Mouse (Mus musculus): ENCODE measurements at regions not wholly inside any gene's neighbourhood (a gene's known extent, or its start where the extent isn't known, plus 50 kb on each side); places are given as distances from the start of the nearest gene placed in this dataset.

- H3K9ac ChIP-seq (ENCODE audit: low read length) = peak overlapping the region; percentile 8; the same call in 1 of the 2 replicates
- H3K9me3 ChIP-seq (ENCODE audit: control insufficient read depth, low read length) = no peaks in the 10 kb centered on the region; the same call in 1 of the 2 replicates
- no peak overlapping the region for H3K4me3 ChIP-seq (ENCODE audit: control insufficient read depth in 1 of 2, insufficient read depth in 1 of 2, low read depth in 1 of 2, low read length in 2 of 2)
- no peaks in the 10 kb centered on the region for H3K36me3 ChIP-seq (ENCODE audit: control insufficient read depth, insufficient read depth, low read length)
- H3K4me2 ChIP-seq (ENCODE audit: low read length) = no peak overlapping the region
- peaks cover 35 to 49% of the 10 kb centered on the region in 2 experiments for H3K4me1 ChIP-seq (ENCODE audit: control insufficient read depth in 2 of 2, insufficient read depth in 2 of 2, low read length in 2 of 2)
- 19% methylated on average over 4 of the region's 4 CpGs for WGBS
- H3K27ac ChIP-seq (replicated peaks in 1 of 2; ENCODE audit: control insufficient read depth in 1 of 2, insufficient read depth in 1 of 2, low read depth in 2 of 2, low read length in 2 of 2) = peak overlapping the region; percentile 29 to 81
- ATAC-seq (ENCODE audit: insufficient number of reproducible peaks, insufficient read depth, low FRiP score, low read depth) = 0 out of 2 replicates have a peak, but pooled peaks have one; percentile 2
- H3K27me3 ChIP-seq (ENCODE audit: control insufficient read depth, insufficient read depth, low read length) = no peaks in the 10 kb centered on the region
Observed at GRCm38 (mm10) chr13:41705636-41706035, 99.9 kb downstream of the Tmem170b start.

GRCm38 (mm10) chr13:41707811-41708210, 102.1 kb downstream of the Tmem170b start:
- Histone ChIP-seq H3K9me3 (ENCODE audit: control insufficient read depth, low read length) (no peaks in the 10 kb centered on the region; the same call in 1 of the 2 replicates), H3K27me3 (ENCODE audit: control insufficient read depth, insufficient read depth, low read length) (no peaks in the 10 kb centered on the region), H3K27ac (replicated peaks in 1 of 2; ENCODE audit: control insufficient read depth in 1 of 2, insufficient read depth in 1 of 2, low read depth in 2 of 2, low read length in 2 of 2) (peak overlapping the region; percentile 58 to 60), H3K4me2 (ENCODE audit: low read length) (no peak overlapping the region), H3K36me3 (ENCODE audit: control insufficient read depth, insufficient read depth, low read length) (no peaks in the 10 kb centered on the region), H3K4me3 (ENCODE audit: control insufficient read depth in 1 of 2, insufficient read depth in 1 of 2, low read depth in 1 of 2, low read length in 2 of 2) (no peak overlapping the region), H3K9ac (ENCODE audit: low read length) (0 out of 2 replicates have a peak overlapping the region, but pooled peaks have one; percentile 34), H3K4me1 (ENCODE audit: control insufficient read depth in 2 of 2, insufficient read depth in 2 of 2, low read length in 2 of 2) (peaks cover 30 to 41% of the 10 kb centered on the region in 2 experiments)
- peak; percentile 41; the same call in 1 of the 2 replicates for ATAC-seq (ENCODE audit: insufficient number of reproducible peaks, insufficient read depth, low FRiP score, low read depth)
- WGBS = 8% methylated on average over 7 of the region's 7 CpGs

GRCm38 (mm10) chr13:41709071-41709470, 103.4 kb downstream of the Tmem170b start:
- Histone ChIP-seq H3K4me2 (ENCODE audit: low read length) (no peak overlapping the region), H3K36me3 (ENCODE audit: control insufficient read depth, insufficient read depth, low read length) (no peaks in the 10 kb centered on the region), H3K27ac (replicated peaks in 1 of 2; ENCODE audit: control insufficient read depth in 1 of 2, insufficient read depth in 1 of 2, low read depth in 2 of 2, low read length in 2 of 2) (no peak overlapping the region), H3K9me3 (ENCODE audit: control insufficient read depth, low read length) (no peaks in the 10 kb centered on the region; the same call in 1 of the 2 replicates), H3K4me3 (ENCODE audit: control insufficient read depth in 1 of 2, insufficient read depth in 1 of 2, low read depth in 1 of 2, low read length in 2 of 2) (no peak overlapping the region), H3K4me1 (ENCODE audit: control insufficient read depth in 2 of 2, insufficient read depth in 2 of 2, low read length in 2 of 2) (peaks cover 26 to 36% of the 10 kb centered on the region in 2 experiments), H3K9ac (ENCODE audit: low read length) (no peak overlapping the region), H3K27me3 (ENCODE audit: control insufficient read depth, insufficient read depth, low read length) (no peaks in the 10 kb centered on the region)
- no peak for ATAC-seq (ENCODE audit: insufficient number of reproducible peaks, insufficient read depth, low FRiP score, low read depth)
- 66% methylated on average over 7 of the region's 7 CpGs for WGBS

DNA sequence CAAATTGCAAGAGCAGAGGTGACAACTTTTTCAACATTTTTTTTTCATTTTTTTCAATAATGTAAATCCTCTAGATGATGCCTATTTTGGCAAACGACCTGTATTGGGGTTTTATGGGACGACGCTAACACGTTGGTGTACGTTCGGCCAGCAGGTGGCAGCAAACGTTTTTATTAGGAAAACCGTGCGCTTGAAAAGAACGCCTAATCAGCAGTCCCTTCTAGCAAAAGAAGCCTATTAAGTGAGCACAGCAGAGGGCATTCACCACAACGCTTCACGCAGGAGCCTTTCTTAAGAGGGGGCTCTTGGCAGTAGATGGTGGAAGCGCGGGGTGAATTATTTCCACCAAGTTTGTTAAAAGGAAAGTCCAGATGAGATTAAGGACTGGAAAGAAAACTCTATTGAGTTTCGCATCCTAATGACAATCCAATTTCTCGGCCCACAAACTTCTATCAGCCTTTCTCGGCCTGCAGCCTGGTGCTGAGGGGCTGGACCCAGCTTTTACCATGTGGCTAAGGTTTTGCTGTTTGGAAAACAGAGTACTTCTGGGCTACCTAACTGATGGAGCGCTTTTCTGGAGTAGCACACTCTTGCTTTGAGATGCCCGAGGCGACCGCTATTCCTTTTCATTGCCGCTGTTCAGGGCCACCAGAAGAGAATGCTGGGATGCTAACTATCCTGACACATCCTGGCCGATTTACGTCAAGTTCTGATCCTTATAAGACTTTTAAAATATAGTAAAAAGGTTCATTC, 103.9 kb downstream of the Tmem170b start:
- no peak; the same call in 1 of the 2 replicates for ATAC-seq (ENCODE audit: insufficient number of reproducible peaks, insufficient read depth, low FRiP score, low read depth)
- H3K4me3 ChIP-seq (ENCODE audit: control insufficient read depth in 1 of 2, insufficient read depth in 1 of 2, low read depth in 1 of 2, low read length in 2 of 2) = no peak overlapping the region
- no peak overlapping the region for H3K9ac ChIP-seq (ENCODE audit: low read length)
- H3K27ac ChIP-seq (replicated peaks in 1 of 2; ENCODE audit: control insufficient read depth in 1 of 2, insufficient read depth in 1 of 2, low read depth in 2 of 2, low read length in 2 of 2) = no peak overlapping the region
- 37% methylated on average over 24 of the region's 24 CpGs for WGBS
- no peaks in the 10 kb centered on the region for H3K27me3 ChIP-seq (ENCODE audit: control insufficient read depth, insufficient read depth, low read length)
- no peaks in the 10 kb centered on the region; the same call in 1 of the 2 replicates for H3K9me3 ChIP-seq (ENCODE audit: control insufficient read depth, low read length)
- H3K4me2 ChIP-seq (ENCODE audit: low read length) = no peak overlapping the region
- H3K36me3 ChIP-seq (ENCODE audit: control insufficient read depth, insufficient read depth, low read length) = no peaks in the 10 kb centered on the region
- peaks cover 26 to 32% of the 10 kb centered on the region in 2 experiments for H3K4me1 ChIP-seq (ENCODE audit: control insufficient read depth in 2 of 2, insufficient read depth in 2 of 2, low read length in 2 of 2)

DNA sequence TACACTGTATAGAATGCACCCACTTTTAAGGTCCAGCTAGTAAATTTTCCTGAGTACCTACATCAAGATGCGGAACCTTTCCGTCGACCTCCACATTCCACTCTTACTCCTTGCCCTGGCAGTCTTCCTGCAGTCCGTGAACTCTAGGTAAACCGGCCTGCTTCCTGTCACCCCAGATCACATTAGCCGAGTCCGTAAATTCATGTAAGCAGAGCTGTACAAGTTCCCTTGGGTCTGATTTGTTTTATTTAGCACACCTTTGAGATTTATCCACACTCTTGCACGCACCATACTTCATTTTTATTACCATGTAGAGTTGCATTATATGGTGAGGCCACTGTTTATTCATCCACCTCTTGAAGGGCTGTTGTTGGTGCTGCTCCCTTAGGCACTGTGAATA, 106.9 kb downstream of the Tmem170b start:
- WGBS = 74% methylated on average over 8 of the region's 8 CpGs

More for the DNA sequence above, 106.9 kb downstream of the Tmem170b start:
- no peaks in the 10 kb centered on the region for H3K36me3 ChIP-seq (ENCODE audit: control insufficient read depth, insufficient read depth, low read length)
- no peak overlapping the region for H3K9ac ChIP-seq (ENCODE audit: low read length)
- no peak overlapping the region for H3K4me3 ChIP-seq (ENCODE audit: control insufficient read depth in 1 of 2, insufficient read depth in 1 of 2, low read depth in 1 of 2, low read length in 2 of 2)
- H3K27ac ChIP-seq (replicated peaks in 1 of 2; ENCODE audit: control insufficient read depth in 1 of 2, insufficient read depth in 1 of 2, low read depth in 2 of 2, low read length in 2 of 2) = no peak overlapping the region
- ATAC-seq (ENCODE audit: insufficient number of reproducible peaks, insufficient read depth, low FRiP score, low read depth) = no peak
- H3K4me1 ChIP-seq (ENCODE audit: control insufficient read depth in 2 of 2, insufficient read depth in 2 of 2, low read length in 2 of 2) = peaks cover 8 to 12% of the 10 kb centered on the region in 2 experiments
- H3K4me2 ChIP-seq (ENCODE audit: low read length) = no peak overlapping the region
- no peaks in the 10 kb centered on the region for H3K9me3 ChIP-seq (ENCODE audit: control insufficient read depth, low read length)
- H3K27me3 ChIP-seq (ENCODE audit: control insufficient read depth, insufficient read depth, low read length) = no peaks in the 10 kb centered on the region
